Mouse (Mus musculus): ENCODE measurements around the gene Scd3. TPM values are rescaled to one million over a fixed set of nuclear protein-coding genes. Genes with fewer than 3 reads are reported as not detected.
"Not testable (repeated sequence)": the region's sequence is repeated elsewhere in the genome, so short reads cannot be mapped to it uniquely, and the experiment has no call there.

The Scd3 gene
- polyA plus RNA-seq, 1 experiment from 2014 or later = not detected

- WGBS (ENCODE audit: missing documents) = 92% methylated on average over 4 of the region's 4 CpGs
- Histone ChIP-seq H3K4me3 (ENCODE audit: inconsistent target) (no peak overlapping the region), H3K27ac (no peak overlapping the region), H3K79me2 (ENCODE audit: inconsistent target) (no peaks in the 10 kb centered on the region), H3K36me3 (ENCODE audit: inconsistent target) (no peaks in the 10 kb centered on the region)
Observed at GRCm38 (mm10) chr19:44273711-44274110, 70.6 kb downstream of the Scd3 start.

- H3K79me2 ChIP-seq (ENCODE audit: inconsistent target) = no peaks in the 10 kb centered on the region
- no peak overlapping the region for H3K4me3 ChIP-seq (ENCODE audit: inconsistent target)
- 95% methylated on average over 4 of the region's 4 CpGs for WGBS (ENCODE audit: missing documents)
- no peaks in the 10 kb centered on the region for H3K36me3 ChIP-seq (ENCODE audit: inconsistent target)
- no peak overlapping the region for H3K27ac ChIP-seq
Observed at GRCm38 (mm10) chr19:44274452-44274851, 71.4 kb downstream of the Scd3 start.

DNA sequence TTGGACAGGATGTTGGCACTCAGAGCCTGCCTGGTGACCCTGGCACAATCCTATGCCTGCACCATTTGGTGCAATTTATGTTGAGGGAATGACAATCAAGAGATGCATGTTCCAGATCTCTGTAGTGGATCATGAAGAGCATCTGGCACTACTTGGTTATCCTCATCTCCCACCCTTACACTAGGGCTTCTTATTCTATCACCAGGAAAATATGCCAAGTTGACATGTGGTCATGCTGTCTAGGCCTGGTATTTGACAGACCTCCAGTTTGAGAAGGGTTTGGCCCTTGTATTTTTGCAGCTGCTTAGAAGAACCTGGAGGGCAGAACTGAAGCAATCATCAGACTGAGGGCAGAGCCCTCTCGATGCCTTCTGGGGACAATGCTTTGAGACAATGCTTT, 72.3 kb downstream of the Scd3 start:
- Histone ChIP-seq H3K27ac (no peak overlapping the region), H3K4me3 (ENCODE audit: inconsistent target) (no peak overlapping the region), H3K36me3 (ENCODE audit: inconsistent target) (no peaks in the 10 kb centered on the region), H3K79me2 (ENCODE audit: inconsistent target) (no peaks in the 10 kb centered on the region)
- WGBS (ENCODE audit: missing documents) = 95% methylated on average over 1 of the region's 1 CpGs

DNA sequence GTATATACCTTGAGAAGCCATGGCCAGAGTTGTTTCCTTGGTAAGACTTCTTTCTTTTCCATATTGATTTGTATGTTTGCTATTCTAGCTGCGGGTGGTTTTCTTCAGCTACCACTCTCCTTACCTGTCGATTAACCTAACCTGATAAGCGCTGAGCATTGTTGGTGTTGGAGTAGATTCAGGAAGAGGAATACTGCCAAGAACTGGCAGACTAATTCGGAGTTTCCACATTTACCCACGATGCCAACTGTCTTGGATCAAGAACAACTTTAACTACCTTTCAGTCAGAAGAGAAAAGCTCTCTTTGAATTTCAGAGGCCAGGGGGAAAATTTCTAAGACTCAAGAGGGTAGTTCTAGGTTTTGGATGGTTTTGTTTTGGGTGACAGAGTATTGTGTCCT, 73.8 kb downstream of the Scd3 start:
- 89% methylated on average over 5 of the region's 5 CpGs for WGBS (ENCODE audit: missing documents)
- no peak overlapping the region for H3K27ac ChIP-seq
- H3K36me3 ChIP-seq (ENCODE audit: inconsistent target) = no peaks in the 10 kb centered on the region

DNA sequence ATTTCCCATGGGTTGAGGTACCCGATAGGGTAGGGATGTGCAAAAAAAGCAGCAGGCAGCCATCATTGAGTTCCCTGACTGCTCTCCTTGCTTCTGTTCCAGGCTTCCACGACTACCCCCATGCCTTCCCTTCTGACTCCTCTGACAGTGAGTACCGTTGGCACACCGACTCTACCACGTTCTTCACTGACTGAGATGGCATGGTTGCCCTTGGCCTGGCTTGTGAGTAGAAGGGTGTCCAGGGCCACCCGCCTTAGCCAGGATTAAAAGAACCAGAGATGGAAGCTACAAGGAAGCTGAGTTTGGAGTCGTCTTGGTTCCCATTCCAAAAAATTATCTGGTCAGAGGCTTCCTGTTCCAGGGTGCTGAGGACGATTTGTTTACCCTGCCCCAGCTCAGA, 74.9 kb downstream of the Scd3 start:
- Histone ChIP-seq H3K79me2 (ENCODE audit: inconsistent target) (no peaks in the 10 kb centered on the region), H3K4me3 (ENCODE audit: inconsistent target) (no peak overlapping the region), H3K27ac (no peak overlapping the region), H3K36me3 (ENCODE audit: inconsistent target) (no peaks in the 10 kb centered on the region)
- 96% methylated on average over 7 of the region's 8 CpGs for WGBS (ENCODE audit: missing documents)

More for the DNA sequence above, 73.8 kb downstream of the Scd3 start:
- H3K4me3 ChIP-seq (ENCODE audit: inconsistent target) = no peak overlapping the region
- H3K79me2 ChIP-seq (ENCODE audit: inconsistent target) = no peaks in the 10 kb centered on the region

GRCm38 (mm10) chr19:44280755-44281154, 77.7 kb downstream of the Scd3 start:
- no peaks in the 10 kb centered on the region for H3K36me3 ChIP-seq (ENCODE audit: inconsistent target)
- no peaks in the 10 kb centered on the region for H3K79me2 ChIP-seq (ENCODE audit: inconsistent target)
- no peak overlapping the region for H3K4me3 ChIP-seq (ENCODE audit: inconsistent target)
- 0% methylated on average over 6 of the region's 6 CpGs for WGBS (ENCODE audit: missing documents)
- peak overlapping the region; percentile 82 for H3K27ac ChIP-seq

- WGBS (ENCODE audit: missing documents) = 7% methylated on average over 1 of the region's 1 CpGs
- H3K36me3 ChIP-seq (ENCODE audit: inconsistent target); H3K4me3 ChIP-seq (ENCODE audit: inconsistent target); H3K79me2 ChIP-seq (ENCODE audit: inconsistent target): not testable (repeated sequence)
- peak overlapping the region; percentile 82 for H3K27ac ChIP-seq
Observed at GRCm38 (mm10) chr19:44281825-44282447, 78.9 kb downstream of the Scd3 start.

GRCm38 (mm10) chr19:44282534-44283156, 79.6 kb downstream of the Scd3 start:
- WGBS (ENCODE audit: missing documents) = 40% methylated on average over 8 of the region's 9 CpGs
- H3K4me3 ChIP-seq (ENCODE audit: inconsistent target) = no peak overlapping the region

GRCm38 (mm10) chr19:44283157-44284024, 80.3 kb downstream of the Scd3 start:
- H3K4me3 ChIP-seq (ENCODE audit: inconsistent target) = no peak overlapping the region; the same call in 1 of the 2 replicates

More at GRCm38 (mm10) chr19:44282534-44283156, 79.6 kb downstream of the Scd3 start:
- Histone ChIP-seq H3K27ac (peak overlapping the region; percentile 82), H3K79me2 (ENCODE audit: inconsistent target) (no peaks in the 10 kb centered on the region), H3K36me3 (ENCODE audit: inconsistent target) (no peaks in the 10 kb centered on the region)

GRCm38 (mm10) chr19:44284025-44284695, 81.1 kb downstream of the Scd3 start:
- peak overlapping the region; percentile 28 for H3K4me3 ChIP-seq (ENCODE audit: inconsistent target)
- H3K79me2 ChIP-seq (ENCODE audit: inconsistent target) = no peaks in the 10 kb centered on the region
- WGBS (ENCODE audit: missing documents) = 2% methylated on average over 38 of the region's 38 CpGs
- H3K27ac ChIP-seq = peak overlapping the region; percentile 94
- H3K36me3 ChIP-seq (ENCODE audit: inconsistent target) = no peaks in the 10 kb centered on the region

More at GRCm38 (mm10) chr19:44283157-44284024, 80.3 kb downstream of the Scd3 start:
- no peaks in the 10 kb centered on the region for H3K79me2 ChIP-seq (ENCODE audit: inconsistent target)
- WGBS (ENCODE audit: missing documents) = 66% methylated on average over 15 of the region's 15 CpGs
- peak overlapping the region; percentile 88 for H3K27ac ChIP-seq
- no peaks in the 10 kb centered on the region for H3K36me3 ChIP-seq (ENCODE audit: inconsistent target)

DNA sequence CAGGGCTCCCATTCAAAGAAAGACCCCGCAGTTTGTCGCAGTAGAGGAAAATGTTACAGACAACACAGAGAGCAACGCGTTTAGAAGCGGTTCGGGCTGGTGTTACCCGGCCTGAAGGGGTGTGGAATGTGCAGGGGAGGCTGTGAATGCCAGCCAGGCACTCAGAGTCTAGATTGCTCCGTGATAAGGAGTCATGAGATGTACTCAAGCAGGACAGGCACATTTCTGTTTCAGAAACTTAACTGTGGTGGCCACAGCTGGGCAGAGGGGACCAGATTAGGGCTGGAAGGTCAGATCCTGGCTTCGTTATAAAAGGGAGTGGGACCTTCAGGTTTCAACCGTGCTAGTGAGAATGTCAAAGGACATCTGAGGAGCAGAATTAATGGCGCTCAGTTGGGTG, 81.7 kb downstream of the Scd3 start:
- WGBS (ENCODE audit: missing documents) = 12% methylated on average over 11 of the region's 11 CpGs
- H3K27ac ChIP-seq = peak overlapping the region; percentile 94
- no peaks in the 10 kb centered on the region for H3K36me3 ChIP-seq (ENCODE audit: inconsistent target)
- peak overlapping the region; percentile 28 for H3K4me3 ChIP-seq (ENCODE audit: inconsistent target)
- no peaks in the 10 kb centered on the region for H3K79me2 ChIP-seq (ENCODE audit: inconsistent target)

DNA sequence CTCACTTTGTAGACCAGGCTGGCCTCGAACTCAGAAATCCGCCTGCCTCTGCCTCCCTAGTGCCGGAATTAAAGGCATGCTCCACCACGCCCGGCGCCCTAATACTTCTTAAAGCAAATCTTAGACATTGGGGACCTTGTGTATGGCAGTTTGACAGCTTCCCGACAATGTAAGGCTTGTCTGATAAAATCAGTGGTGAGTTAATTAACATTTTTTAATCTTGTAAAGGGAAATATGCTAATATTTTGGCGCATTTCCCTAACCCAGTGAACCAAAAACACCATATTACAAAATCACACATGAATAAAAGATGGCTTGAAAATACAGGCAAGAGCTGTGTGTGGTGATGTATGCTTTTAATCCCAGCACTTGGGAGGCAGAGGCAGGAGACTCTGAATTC, 82.5 kb downstream of the Scd3 start:
- Histone ChIP-seq H3K27ac (no peak overlapping the region), H3K79me2 (ENCODE audit: inconsistent target) (no peaks in the 10 kb centered on the region), H3K4me3 (ENCODE audit: inconsistent target) (no peak overlapping the region), H3K36me3 (ENCODE audit: inconsistent target) (no peaks in the 10 kb centered on the region)
- 93% methylated on average over 8 of the region's 8 CpGs for WGBS (ENCODE audit: missing documents)

DNA sequence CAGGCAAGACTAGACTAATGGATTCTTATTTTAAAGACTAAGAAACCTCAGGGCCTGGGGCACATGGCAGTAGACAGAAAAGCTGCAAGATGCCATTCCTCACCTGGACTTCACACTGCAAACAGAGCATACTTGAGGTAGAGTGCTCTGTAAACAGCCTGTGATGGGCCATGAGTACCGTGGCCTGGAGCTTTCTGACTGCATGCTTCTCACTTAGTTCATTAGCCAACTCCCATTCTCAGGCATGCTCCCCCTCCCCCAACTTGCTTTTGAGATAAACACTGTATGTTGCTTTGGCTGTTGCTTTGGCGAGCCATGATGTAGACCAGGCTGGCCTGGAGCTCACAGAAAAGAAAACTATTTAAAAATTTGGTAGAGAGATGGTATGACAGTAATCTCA, 83.0 kb downstream of the Scd3 start:
- 83% methylated on average over 2 of the region's 2 CpGs for WGBS (ENCODE audit: missing documents)

GRCm38 (mm10) chr19:44287415-44288110, 84.5 kb downstream of the Scd3 start:
- Histone ChIP-seq H3K4me3 (ENCODE audit: inconsistent target) (no peak overlapping the region), H3K79me2 (ENCODE audit: inconsistent target) (no peaks in the 10 kb centered on the region), H3K36me3 (ENCODE audit: inconsistent target) (no peaks in the 10 kb centered on the region), H3K27ac (no peak overlapping the region)
- WGBS (ENCODE audit: missing documents) = 94% methylated on average over 9 of the region's 11 CpGs

More for the DNA sequence above, 83.0 kb downstream of the Scd3 start:
- H3K36me3 ChIP-seq (ENCODE audit: inconsistent target) = no peaks in the 10 kb centered on the region
- no peak overlapping the region for H3K4me3 ChIP-seq (ENCODE audit: inconsistent target)
- H3K79me2 ChIP-seq (ENCODE audit: inconsistent target) = no peaks in the 10 kb centered on the region
- H3K27ac ChIP-seq = no peak overlapping the region
